Mouse (Mus musculus): ENCODE data around the gene Gm43552. TPM values are rescaled to one million over a fixed set of nuclear protein-coding genes. Genes with fewer than 3 reads are reported as not detected.

Gene Gm43552
- polyA plus RNA-seq (2014; fragmentation: Nextera tagmentation; extraction: Ambion mirVana): not detected in 2 replicates

GRCm38 (mm10) chr5:65492716-65493531 lies at the start of gene Gm43552:
TSS of gene Gm43552 (minus strand) at chr5:65492833.
- under 1% methylated on average over 69 of the region's 69 CpGs for WGBS
- Histone ChIP-seq H3K27me3 (ENCODE audit: insufficient read depth, low read length) (no peaks in the 10 kb centered on the region), H3K4me3 (ENCODE audit: low read depth, low read length) (peak within 1 kb of the TSS; percentile 87), H3K27ac (ENCODE audit: low read depth) (peak within 1 kb of the TSS; percentile 97), H3K9me3 (ENCODE audit: low read depth, low read length) (no peaks in the 10 kb centered on the region), H3K4me2 (peak within 1 kb of the TSS; percentile 74), H3K9ac (peak within 1 kb of the TSS; percentile 88), H3K4me1 (ENCODE audit: insufficient read depth) (peaks cover 11% of the 10 kb centered on the region), H3K36me3 (ENCODE audit: insufficient read depth) (no peaks in the 10 kb centered on the region)
- peak; percentile 97 for ATAC-seq (ENCODE audit: insufficient read depth)
- no peak for TF ChIP-seq CTCF (IDR thresholded peaks at IDR 0.05; ENCODE audit: low read depth)
- DNase-seq: peak; percentile 95

- Histone ChIP-seq H3K9me3 (ENCODE audit: low read depth, low read length) (no peaks in the 10 kb centered on the region), H3K4me2 (no peak overlapping the region), H3K27ac (ENCODE audit: low read depth) (no peak overlapping the region), H3K9ac (no peak overlapping the region), H3K27me3 (ENCODE audit: insufficient read depth, low read length) (no peaks in the 10 kb centered on the region), H3K36me3 (ENCODE audit: insufficient read depth) (no peaks in the 10 kb centered on the region; the same call in 1 of the 2 replicates), H3K4me3 (ENCODE audit: low read depth, low read length) (no peak overlapping the region), H3K4me1 (ENCODE audit: insufficient read depth) (0 out of 2 replicates have a peak, but pooled peaks cover 6% of the 10 kb centered on the region)
- WGBS: 72% methylated on average over 3 of the region's 3 CpGs
- DNase-seq: no peak
- no peak for TF ChIP-seq CTCF (IDR thresholded peaks at IDR 0.05; ENCODE audit: low read depth)
- ATAC-seq (ENCODE audit: insufficient read depth): no peak
Measured at GRCm38 (mm10) chr5:65541889-65542288, 49.3 kb upstream of the Gm43552 start.

DNA sequence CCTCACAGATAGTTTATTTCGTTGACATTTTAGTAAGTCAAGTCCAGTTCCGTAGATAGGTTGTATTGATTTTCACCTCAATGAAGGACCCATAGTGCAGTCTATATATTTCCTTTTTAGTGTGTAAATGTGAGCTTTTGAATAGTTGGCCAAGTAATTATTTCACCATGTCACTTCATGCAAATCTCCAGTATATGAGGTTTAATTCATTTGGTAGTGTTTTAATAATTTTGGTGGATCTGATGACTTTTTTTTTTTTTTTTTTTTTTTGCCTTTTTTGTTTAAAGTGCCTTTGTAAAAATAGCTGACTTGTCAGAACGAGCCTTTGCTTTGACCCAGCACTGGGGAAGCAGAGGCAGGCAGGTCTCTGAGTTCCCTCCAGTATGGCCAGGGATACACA lies 47.2 kb upstream of the Gm43552 start:
- TF ChIP-seq CTCF (IDR thresholded peaks at IDR 0.05; ENCODE audit: low read depth): no peak
- Histone ChIP-seq H3K4me1 (ENCODE audit: insufficient read depth) (0 out of 2 replicates have a peak, but pooled peaks cover 6% of the 10 kb centered on the region), H3K4me2 (peak overlapping the region; percentile 20; the same call in 1 of the 2 replicates), H3K9ac (no peak overlapping the region), H3K4me3 (ENCODE audit: low read depth, low read length) (no peak overlapping the region), H3K27me3 (ENCODE audit: insufficient read depth, low read length) (no peaks in the 10 kb centered on the region), H3K9me3 (ENCODE audit: low read depth, low read length) (no peaks in the 10 kb centered on the region), H3K36me3 (ENCODE audit: insufficient read depth) (no peaks in the 10 kb centered on the region), H3K27ac (ENCODE audit: low read depth) (no peak overlapping the region)
- no peak for DNase-seq
- no peak for ATAC-seq (ENCODE audit: insufficient read depth)
- 93% methylated on average over 3 of the region's 3 CpGs for WGBS

- Histone ChIP-seq H3K27me3 (ENCODE audit: insufficient read depth, low read length) (no peaks in the 10 kb centered on the region), H3K4me3 (ENCODE audit: low read depth, low read length) (peak overlapping the region; percentile 29; the same call in 1 of the 2 replicates), H3K9ac (no peak overlapping the region), H3K4me2 (peak overlapping the region; percentile 67), H3K9me3 (ENCODE audit: low read depth, low read length) (no peaks in the 10 kb centered on the region), H3K36me3 (ENCODE audit: insufficient read depth) (no peaks in the 10 kb centered on the region), H3K27ac (ENCODE audit: low read depth) (no peak overlapping the region), H3K4me1 (ENCODE audit: insufficient read depth) (0 out of 2 replicates have a peak, but pooled peaks cover 6% of the 10 kb centered on the region)
- WGBS: 27% methylated on average over 4 of the region's 4 CpGs
- no peak for TF ChIP-seq CTCF (IDR thresholded peaks at IDR 0.05; ENCODE audit: low read depth)
- ATAC-seq (ENCODE audit: insufficient read depth) (no peak), DNase-seq (peak; percentile 28)
Measured at GRCm38 (mm10) chr5:65538829-65539228, 46.2 kb upstream of the Gm43552 start.

GRCm38 (mm10) chr5:65538121-65538520 lies 45.5 kb upstream of the Gm43552 start:
- Histone ChIP-seq H3K9me3 (ENCODE audit: low read depth, low read length) (no peaks in the 10 kb centered on the region), H3K27ac (ENCODE audit: low read depth) (peak overlapping the region; percentile 99), H3K27me3 (ENCODE audit: insufficient read depth, low read length) (no peaks in the 10 kb centered on the region), H3K9ac (peak overlapping the region; percentile 97), H3K36me3 (ENCODE audit: insufficient read depth) (no peaks in the 10 kb centered on the region), H3K4me2 (peak overlapping the region; percentile 82), H3K4me3 (ENCODE audit: low read depth, low read length) (peak overlapping the region; percentile 92), H3K4me1 (ENCODE audit: insufficient read depth) (0 out of 2 replicates have a peak, but pooled peaks cover 6% of the 10 kb centered on the region)
- no peak for ATAC-seq (ENCODE audit: insufficient read depth)
- DNase-seq: peak; percentile 20
- TF ChIP-seq CTCF (IDR thresholded peaks at IDR 0.05; ENCODE audit: low read depth): no peak
- WGBS: 0% methylated on average over 4 of the region's 4 CpGs

- no peak for TF ChIP-seq CTCF (IDR thresholded peaks at IDR 0.05; ENCODE audit: low read depth)
- H3K9ac ChIP-seq: peak overlapping the region; percentile 97
- ATAC-seq (ENCODE audit: insufficient read depth): peak; percentile 67
- peak overlapping the region; percentile 82 for H3K4me2 ChIP-seq
- no peaks in the 10 kb centered on the region for H3K9me3 ChIP-seq (ENCODE audit: low read depth, low read length)
- peak overlapping the region; percentile 92 for H3K4me3 ChIP-seq (ENCODE audit: low read depth, low read length)
- H3K27ac ChIP-seq (ENCODE audit: low read depth): peak overlapping the region; percentile 99
- H3K4me1 ChIP-seq (ENCODE audit: insufficient read depth): 0 out of 2 replicates have a peak, but pooled peaks cover 6% of the 10 kb centered on the region
- H3K36me3 ChIP-seq (ENCODE audit: insufficient read depth): no peaks in the 10 kb centered on the region
- WGBS: under 1% methylated on average over 55 of the region's 59 CpGs
- DNase-seq: peak; percentile 75
- no peaks in the 10 kb centered on the region for H3K27me3 ChIP-seq (ENCODE audit: insufficient read depth, low read length)
Measured at GRCm38 (mm10) chr5:65537420-65538071, 44.9 kb upstream of the Gm43552 start.

Data from lung, embryonic 14.5 days (tissue).